Mouse (Mus musculus): ENCODE results near the gene Slc6a12. TPM values are rescaled to one million over a fixed set of nuclear protein-coding genes. Genes with fewer than 3 reads are reported as not detected.
A peak's percentile ranks its signal among the peaks of the same experiment; 100 is the strongest.

Slc6a12 gene
- polyA plus RNA-seq, 1 experiment = not detected

DNA sequence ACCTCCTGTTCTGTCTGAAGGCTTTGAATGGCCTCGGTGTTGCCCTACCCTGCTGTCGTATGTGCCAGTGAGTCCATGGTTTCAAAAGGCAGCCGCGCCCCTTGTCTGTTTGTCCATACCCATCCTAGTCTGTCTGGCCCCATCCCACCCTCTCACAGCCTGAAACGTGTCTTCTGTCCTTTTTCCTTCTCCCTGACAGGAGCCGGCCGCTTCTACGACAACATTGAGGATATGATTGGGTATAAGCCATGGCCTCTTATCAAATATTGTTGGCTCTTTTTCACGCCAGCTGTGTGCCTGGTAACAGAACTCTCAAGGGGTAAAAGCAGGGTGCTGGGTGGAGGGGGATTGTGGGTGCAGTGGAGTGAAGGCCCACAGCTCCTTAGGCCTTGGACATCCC is 7.0 kb upstream of the Slc6a12 start:
- TF ChIP-seq GATA1 (IDR thresholded peaks at IDR 0.05; ENCODE audit: low read length) = no peak

GRCm38 (mm10) chr6:121336558-121336957 is 6.3 kb upstream of the Slc6a12 start:
- peak; percentile 9 for TF ChIP-seq GATA1 (IDR thresholded peaks at IDR 0.05; ENCODE audit: low read length)

- no peak for TF ChIP-seq GATA1 (IDR thresholded peaks at IDR 0.05; ENCODE audit: low read length)
Observed at GRCm38 (mm10) chr6:121337229-121337628, 5.6 kb upstream of the Slc6a12 start.

DNA sequence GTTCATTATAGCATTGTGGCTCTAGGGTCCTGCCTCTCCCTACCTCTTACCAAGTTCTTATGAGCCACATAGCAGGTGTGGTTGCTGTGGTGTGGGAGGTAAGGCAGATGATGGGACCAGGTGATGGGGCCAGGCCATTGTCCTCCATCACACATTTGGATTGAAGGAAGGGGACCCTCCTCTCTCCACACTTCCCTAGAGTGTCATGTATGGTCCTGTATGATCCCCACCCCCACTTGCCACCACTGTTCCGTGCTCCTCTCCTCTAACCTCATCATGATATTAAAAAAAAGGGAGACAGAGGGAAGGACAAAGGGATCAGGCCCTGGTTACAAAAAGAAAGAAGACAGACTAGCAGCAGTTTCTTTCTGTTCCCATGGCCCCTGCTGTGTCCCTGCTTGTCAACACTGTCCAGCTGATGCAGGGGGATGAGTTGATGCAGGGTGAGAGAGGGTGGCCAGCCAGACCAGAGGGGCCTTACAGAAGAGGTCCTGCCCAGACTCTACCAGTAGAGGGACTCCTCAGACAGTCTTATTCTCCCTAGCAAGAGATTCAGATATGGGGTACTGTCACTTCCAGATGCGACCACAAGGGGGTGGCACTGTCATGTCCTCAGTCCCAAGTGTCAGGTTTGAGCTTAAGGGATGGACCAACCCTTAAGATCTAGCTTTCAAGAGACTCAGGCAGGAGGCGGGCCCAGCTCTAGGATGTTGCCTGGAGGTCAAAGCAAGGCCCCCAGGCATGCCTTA is 4.9 kb upstream of the Slc6a12 start:
- TF ChIP-seq GATA1 (IDR thresholded peaks at IDR 0.05; ENCODE audit: low read length) = no peak

- no peak for TF ChIP-seq GATA1 (IDR thresholded peaks at IDR 0.05; ENCODE audit: low read length)
Observed at GRCm38 (mm10) chr6:121338519-121338896, 4.4 kb upstream of the Slc6a12 start.

DNA sequence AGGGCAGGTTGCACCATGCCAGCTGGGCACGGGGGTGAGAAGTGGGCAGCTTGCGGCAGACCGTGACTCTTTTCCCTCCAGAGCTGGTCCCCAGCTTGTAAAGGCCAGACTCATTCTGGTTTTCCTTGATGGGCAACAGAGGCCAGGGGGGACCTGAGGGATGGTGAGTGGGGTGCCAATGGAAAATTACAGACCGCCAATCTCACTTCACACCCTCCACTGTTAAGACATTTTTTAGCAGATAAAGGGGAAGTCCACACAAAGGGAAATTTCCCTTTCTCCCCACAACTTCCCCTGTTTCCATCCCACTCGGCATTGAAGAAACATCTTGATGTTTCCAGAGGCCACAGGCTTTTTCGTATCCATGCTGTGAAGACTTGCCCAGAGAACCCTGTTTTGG is 1.2 kb upstream of the Slc6a12 start:
- no peak for TF ChIP-seq GATA1 (IDR thresholded peaks at IDR 0.05; ENCODE audit: low read length)

GRCm38 (mm10) chr6:121343771-121344123 is 871 bp downstream of the Slc6a12 start:
- TF ChIP-seq GATA1 (IDR thresholded peaks at IDR 0.05; ENCODE audit: low read length) = no peak

GRCm38 (mm10) chr6:121344329-121344728 is 1.5 kb downstream of the Slc6a12 start:
- TF ChIP-seq GATA1 (IDR thresholded peaks at IDR 0.05; ENCODE audit: low read length) = no peak

- no peak for TF ChIP-seq GATA1 (IDR thresholded peaks at IDR 0.05; ENCODE audit: low read length)
Observed at GRCm38 (mm10) chr6:121346428-121346827, 3.6 kb downstream of the Slc6a12 start.

DNA sequence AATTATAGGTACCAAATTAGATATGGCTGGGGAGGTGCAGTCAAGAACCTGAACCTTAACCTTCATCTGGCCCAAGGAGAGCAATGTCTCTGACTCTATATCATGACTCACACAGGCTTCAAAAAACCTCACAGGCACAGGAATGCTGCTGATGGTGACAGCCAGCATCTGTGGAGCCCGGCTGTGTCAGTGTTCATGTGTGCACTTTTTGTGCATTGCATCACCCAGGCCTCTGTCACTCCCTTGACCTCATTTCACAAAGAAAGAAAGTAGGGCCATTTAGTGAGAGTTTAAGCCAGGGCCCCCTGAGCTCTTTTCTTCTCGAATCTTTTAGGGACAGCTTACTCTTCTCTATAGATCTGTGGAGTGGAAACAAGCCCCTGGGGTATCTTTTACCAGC is 9.4 kb downstream of the Slc6a12 start:
- no peak for TF ChIP-seq GATA1 (IDR thresholded peaks at IDR 0.05; ENCODE audit: low read length)

DNA sequence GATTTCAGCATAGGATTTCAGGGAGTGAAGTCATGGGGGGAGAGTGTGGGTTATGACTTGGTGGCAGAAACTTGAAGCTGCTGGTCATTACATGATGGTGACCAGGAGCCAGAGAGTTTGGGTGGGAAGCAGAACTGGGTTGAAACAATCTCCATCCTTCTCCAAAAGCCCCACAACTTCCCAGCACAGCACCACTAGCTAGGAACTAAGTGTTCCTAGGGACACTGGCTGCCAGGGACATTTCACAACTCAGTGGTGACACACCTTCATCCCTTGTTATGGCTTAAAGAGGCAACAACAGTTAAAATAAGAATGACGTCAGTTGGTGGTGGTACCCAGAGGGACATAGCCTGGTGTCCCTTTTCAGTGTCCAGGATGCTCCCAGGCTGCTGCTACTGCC is 13.2 kb downstream of the Slc6a12 start:
- no peak for TF ChIP-seq GATA1 (IDR thresholded peaks at IDR 0.05; ENCODE audit: low read length)

DNA sequence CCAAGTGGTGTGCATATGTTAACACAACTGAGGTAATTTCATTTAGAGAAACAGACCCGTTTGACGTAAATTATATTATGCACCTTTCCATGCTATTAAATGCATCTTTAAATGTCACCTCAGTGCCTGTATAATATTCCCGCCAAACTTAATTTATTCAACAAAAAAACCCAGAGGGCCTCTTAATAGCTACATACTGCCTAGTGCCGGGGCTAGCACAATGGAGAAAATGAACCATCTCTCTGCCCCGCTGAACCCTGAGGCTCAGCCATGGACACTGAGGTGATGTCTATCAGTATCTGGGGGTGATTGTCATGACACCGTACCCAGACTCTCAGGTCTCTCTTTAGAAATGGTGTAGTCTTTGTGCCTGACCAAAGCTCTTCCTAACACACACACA is 14.4 kb downstream of the Slc6a12 start:
- no peak for TF ChIP-seq GATA1 (IDR thresholded peaks at IDR 0.05; ENCODE audit: low read length)

DNA sequence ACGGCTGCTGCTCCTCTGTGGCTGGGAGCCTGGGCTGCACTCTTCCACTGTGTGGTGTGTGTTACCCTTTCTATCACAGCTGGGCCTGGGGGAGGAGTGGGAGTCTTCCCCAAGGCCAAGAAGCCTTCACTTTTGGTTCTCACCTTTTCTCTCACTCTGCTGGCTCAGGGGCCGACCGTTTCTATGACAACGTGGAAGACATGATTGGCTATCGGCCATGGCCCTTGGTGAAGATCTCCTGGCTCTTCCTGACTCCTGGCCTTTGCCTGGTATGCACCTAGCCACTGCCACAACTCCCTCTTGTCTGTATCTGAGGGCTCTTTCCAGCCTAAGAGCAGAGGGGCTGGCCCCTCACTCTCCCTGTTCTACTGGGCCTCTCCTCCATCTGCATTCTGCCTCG is 20.2 kb downstream of the Slc6a12 start:
- TF ChIP-seq GATA1 (IDR thresholded peaks at IDR 0.05; ENCODE audit: low read length) = no peak

DNA sequence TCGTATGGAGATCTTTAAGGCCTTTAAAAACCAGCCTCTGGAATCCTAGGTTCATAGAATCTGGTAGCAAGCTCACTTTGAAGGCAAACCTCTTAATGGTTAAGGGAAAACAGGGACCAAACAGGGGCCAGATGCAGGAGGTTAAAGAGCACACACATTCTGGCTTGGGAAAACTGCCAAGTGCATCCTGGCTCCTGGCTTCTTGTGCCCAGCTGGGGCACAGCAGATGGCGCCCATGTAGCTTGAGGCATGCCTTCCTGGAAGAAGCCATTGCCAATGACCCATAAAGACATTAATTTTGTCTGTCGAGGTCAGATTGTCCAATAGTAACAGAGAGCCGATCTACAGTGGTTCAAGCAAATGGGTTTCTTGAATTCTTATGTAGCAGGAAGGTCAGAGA is 21.1 kb downstream of the Slc6a12 start:
- TF ChIP-seq GATA1 (IDR thresholded peaks at IDR 0.05; ENCODE audit: low read length) = no peak

GRCm38 (mm10) chr6:121367099-121367498 is 24.2 kb downstream of the Slc6a12 start:
- no peak for TF ChIP-seq GATA1 (IDR thresholded peaks at IDR 0.05; ENCODE audit: low read length)

DNA sequence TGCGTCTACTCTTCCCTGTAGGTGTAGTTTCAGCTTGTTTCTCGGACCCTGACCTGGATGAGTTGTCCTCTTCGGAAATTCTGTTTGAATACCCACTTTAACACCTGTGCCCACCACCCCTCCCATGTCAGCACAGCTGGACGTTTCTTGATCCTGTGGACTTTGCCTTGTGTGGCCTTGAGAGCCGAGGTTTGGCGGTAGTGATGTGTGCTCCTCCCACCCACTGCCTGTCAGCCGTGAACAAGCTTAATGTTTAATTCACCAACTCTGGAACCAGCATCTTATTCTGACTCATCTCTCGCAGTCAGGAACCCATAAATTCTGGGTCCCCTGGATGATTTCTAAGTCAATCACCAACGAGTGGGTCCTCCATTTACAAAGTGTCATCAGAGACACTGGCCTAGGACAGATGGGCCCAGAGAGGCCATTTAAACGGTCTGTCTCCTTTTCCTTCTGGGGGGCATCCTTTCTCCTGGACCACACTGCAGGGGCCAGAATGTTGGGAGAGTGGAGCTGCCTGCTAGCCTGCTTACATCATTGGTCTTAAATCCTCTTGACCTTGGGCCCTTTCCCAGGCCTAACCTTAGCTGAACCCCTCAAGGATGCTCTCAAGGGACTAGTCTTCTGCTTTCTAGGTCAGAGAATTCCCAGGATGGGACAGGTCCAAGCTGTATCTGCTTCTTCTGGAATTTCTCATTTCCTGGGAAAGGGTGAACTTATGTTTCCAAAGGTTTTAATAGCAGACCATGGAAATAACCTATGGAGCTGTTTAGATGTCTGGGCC is 28.5 kb downstream of the Slc6a12 start:
- no peak for TF ChIP-seq GATA1 (IDR thresholded peaks at IDR 0.05; ENCODE audit: low read length)

GRCm38 (mm10) chr6:121376159-121376558 is 33.3 kb downstream of the Slc6a12 start:
- TF ChIP-seq GATA1 (IDR thresholded peaks at IDR 0.05; ENCODE audit: low read length) = no peak

Data from G1E-ER4 (cell line).